Mouse (Mus musculus): Measurements from ENCODE around the gene Lrmda.

- TF ChIP-seq CTCF (IDR thresholded peaks at IDR 0.05; ENCODE audit: low read depth, low read length) (no peak), POLR2A (IDR thresholded peaks at IDR 0.05; ENCODE audit: extremely low read depth, insufficient read depth, low read length) (no peak)
Observed at GRCm38 (mm10) chr14:22760241-22761039, 740.9 kb downstream of the Lrmda start.

Measured in liver, adult 2 months (tissue).